ENCODE assay signal across 27 mouse cellular contexts in genomic region chr1:129887861-129888260, GRCm38 (mm10).
DNase-seq lines count a peak whose midpoint lies in the region; ATAC-seq and TF ChIP-seq lines count a peak whose summit lies in the region.
"Had no signal": no experiment of that assay in that cellular context is flagged by ENCODE, and none has a peak within 500 bp of the region (broad histone marks: within the 10 kb centered on the region; RNA-seq: fewer than 3 reads in every experiment).

No protein-coding gene starts in this region.

- H3K27me3 ChIP-seq in forebrain, embryonic 15.5 days: no peaks in the 10 kb centered on the region
- H3K27me3 ChIP-seq in forebrain, embryonic 12.5 days: no peaks in the 10 kb centered on the region
- H3K27me3 ChIP-seq in hindbrain, embryonic 14.5 days (ENCODE audit: control insufficient read depth, insufficient read depth, low read length): no peaks in the 10 kb centered on the region
- H3K27me3 ChIP-seq in hindbrain, embryonic 16.5 days (replicated peaks; ENCODE audit: control insufficient read depth, insufficient read depth, low read length): no peaks in the 10 kb centered on the region
- H3K27me3 ChIP-seq in liver, adult 2 months (ENCODE audit: control insufficient read depth, insufficient read depth, low read length): no peaks in the 10 kb centered on the region
- H3K27me3 ChIP-seq: embryonic facial prominence, embryonic 12.5 days; hindbrain, embryonic 13.5 days; limb, embryonic 13.5 days; liver, embryonic 13.5 days; megakaryocyte, embryonic 14.5 days; midbrain, embryonic 13.5 days had no signal

- no peak for TF ChIP-seq CTCF in liver, adult 2 months (IDR thresholded peaks at IDR 0.05; ENCODE audit: low read depth, low read length)

- 30% methylated on average over 1 of the region's 1 CpGs for WGBS in forebrain, embryonic 15.5 days
- WGBS in forebrain, embryonic 12.5 days: 63% methylated on average over 1 of the region's 1 CpGs
- 58% methylated on average over 1 of the region's 1 CpGs for WGBS in hindbrain, embryonic 14.5 days
- WGBS in hindbrain, embryonic 16.5 days: 50% methylated on average over 1 of the region's 1 CpGs
- WGBS in liver, adult 2 months: 28% methylated on average over 1 of the region's 1 CpGs

- H3K4me1 ChIP-seq in forebrain, embryonic 15.5 days: no peaks in the 10 kb centered on the region
- H3K4me1 ChIP-seq in forebrain, embryonic 12.5 days: no peaks in the 10 kb centered on the region
- H3K4me1 ChIP-seq in hindbrain, embryonic 14.5 days (replicated peaks; ENCODE audit: control insufficient read depth, insufficient read depth, low read length): no peaks in the 10 kb centered on the region
- H3K4me1 ChIP-seq in hindbrain, embryonic 16.5 days (ENCODE audit: control insufficient read depth, insufficient read depth, low read depth, low read length): no peaks in the 10 kb centered on the region
- H3K4me1 ChIP-seq in liver, adult 2 months (ENCODE audit: control insufficient read depth, insufficient read depth, low read length): no peaks in the 10 kb centered on the region
- H3K4me1 ChIP-seq: embryonic facial prominence, embryonic 12.5 days; hindbrain, embryonic 13.5 days; limb, embryonic 13.5 days; liver, embryonic 13.5 days; megakaryocyte, embryonic 14.5 days; midbrain, embryonic 13.5 days had no signal

- peak; percentile 63; the same call in 1 of the 2 replicates for ATAC-seq in forebrain, embryonic 15.5 days (replicated peaks)
- ATAC-seq in forebrain, embryonic 12.5 days (ENCODE audit: low FRiP score): no peak
- no peak for ATAC-seq in hindbrain, embryonic 14.5 days (ENCODE audit: low FRiP score)
- no peak for ATAC-seq in hindbrain, embryonic 16.5 days
- no peak for ATAC-seq in CD4-positive, CD25-positive, alpha-beta regulatory T cell, adult 4 months
- ATAC-seq: activated CD4-positive, CD25-positive, alpha-beta regulatory T cell, adult 4 months; lung, postnatal 0 days; midbrain, embryonic 13.5 days had no signal

- TF ChIP-seq POLR2A in liver, adult 2 months (IDR thresholded peaks at IDR 0.05; ENCODE audit: extremely low read depth, insufficient read depth, low read length): no peak

- H3K4me3 ChIP-seq in forebrain, embryonic 15.5 days: no peak overlapping the region
- H3K4me3 ChIP-seq in forebrain, embryonic 12.5 days (replicated peaks): no peak overlapping the region
- no peak overlapping the region for H3K4me3 ChIP-seq in hindbrain, embryonic 14.5 days (replicated peaks; ENCODE audit: low read length)
- no peak overlapping the region for H3K4me3 ChIP-seq in hindbrain, embryonic 16.5 days (ENCODE audit: low read length)
- H3K4me3 ChIP-seq in liver, adult 2 months (ENCODE audit: insufficient read depth, low read depth, low read length): no peak overlapping the region
- H3K4me3 ChIP-seq: embryonic facial prominence, embryonic 12.5 days; hindbrain, embryonic 13.5 days; limb, embryonic 13.5 days; liver, embryonic 13.5 days; megakaryocyte, embryonic 14.5 days; midbrain, embryonic 13.5 days had no signal

- H3K79me2 ChIP-seq in liver, adult 2 months (ENCODE audit: control insufficient read depth, insufficient read depth, low read length): no peaks in the 10 kb centered on the region

- no peak overlapping the region for H3K4me2 ChIP-seq in forebrain, embryonic 15.5 days (replicated peaks)
- H3K4me2 ChIP-seq in forebrain, embryonic 12.5 days: no peak overlapping the region
- no peak overlapping the region for H3K4me2 ChIP-seq in hindbrain, embryonic 14.5 days (replicated peaks)
- no peak overlapping the region for H3K4me2 ChIP-seq in hindbrain, embryonic 16.5 days (ENCODE audit: low read length)
- H3K4me2 ChIP-seq: embryonic facial prominence, embryonic 12.5 days; hindbrain, embryonic 13.5 days; limb, embryonic 13.5 days; liver, embryonic 13.5 days; midbrain, embryonic 13.5 days had no signal

- peak; percentile 35 for DNase-seq in hindbrain, embryonic 14.5 days (ENCODE audit: low spot score)
- DNase-seq in liver, adult 2 months (ENCODE audit: extremely low read depth, low read depth, low spot score): peak; percentile 21
- DNase-seq in liver (no peak), NIH3T3 (ENCODE audit: low read depth) (peak; percentile 18)
- DNase-seq: adrenal gland, adult 2 months; adrenal gland, postnatal 36 days; cerebellum, adult 8-10 months; cerebellum, postnatal 25 days; embryo, embryonic 11 days; kidney, postnatal 25 days; liver, embryonic 13.5 days; lung, adult 18-20 months; lung, postnatal 4 days; right cerebral cortex, postnatal 4 days; thymus, adult 2 months; thymus, postnatal 36 days had no signal

- H3K9me3 ChIP-seq in forebrain, embryonic 15.5 days: no peaks in the 10 kb centered on the region
- H3K9me3 ChIP-seq in forebrain, embryonic 12.5 days: no peaks in the 10 kb centered on the region
- no peaks in the 10 kb centered on the region for H3K9me3 ChIP-seq in hindbrain, embryonic 14.5 days (ENCODE audit: control insufficient read depth, low read length)
- no peaks in the 10 kb centered on the region for H3K9me3 ChIP-seq in hindbrain, embryonic 16.5 days (ENCODE audit: control insufficient read depth, low read length)
- H3K9me3 ChIP-seq: embryonic facial prominence, embryonic 12.5 days; hindbrain, embryonic 13.5 days; limb, embryonic 13.5 days; liver, embryonic 13.5 days; midbrain, embryonic 13.5 days had no signal

- H3K9ac ChIP-seq in forebrain, embryonic 15.5 days (replicated peaks): no peak overlapping the region
- no peak overlapping the region for H3K9ac ChIP-seq in forebrain, embryonic 12.5 days
- no peak overlapping the region for H3K9ac ChIP-seq in hindbrain, embryonic 14.5 days
- no peak overlapping the region for H3K9ac ChIP-seq in hindbrain, embryonic 16.5 days (ENCODE audit: low read depth, low read length)
- H3K9ac ChIP-seq in liver, adult 2 months (ENCODE audit: low read depth, low read length): no peak overlapping the region
- H3K9ac ChIP-seq: embryonic facial prominence, embryonic 12.5 days; hindbrain, embryonic 13.5 days; limb, embryonic 13.5 days; liver, embryonic 13.5 days; midbrain, embryonic 13.5 days had no signal

- H3K27ac ChIP-seq in forebrain, embryonic 15.5 days (replicated peaks): no peak overlapping the region
- no peak overlapping the region for H3K27ac ChIP-seq in forebrain, embryonic 12.5 days
- no peak overlapping the region for H3K27ac ChIP-seq in hindbrain, embryonic 14.5 days
- no peak overlapping the region for H3K27ac ChIP-seq in hindbrain, embryonic 16.5 days (ENCODE audit: low read depth, low read length)
- no peak overlapping the region for H3K27ac ChIP-seq in liver, adult 2 months (replicated peaks; ENCODE audit: insufficient read depth, low read depth, low read length)
- H3K27ac ChIP-seq: embryonic facial prominence, embryonic 12.5 days; hindbrain, embryonic 13.5 days; limb, embryonic 13.5 days; liver, embryonic 13.5 days; midbrain, embryonic 13.5 days had no signal

- no peaks in the 10 kb centered on the region for H3K36me3 ChIP-seq in forebrain, embryonic 15.5 days
- no peaks in the 10 kb centered on the region for H3K36me3 ChIP-seq in forebrain, embryonic 12.5 days (replicated peaks)
- H3K36me3 ChIP-seq in hindbrain, embryonic 14.5 days (replicated peaks; ENCODE audit: control insufficient read depth, insufficient read depth): no peaks in the 10 kb centered on the region
- no peaks in the 10 kb centered on the region for H3K36me3 ChIP-seq in hindbrain, embryonic 16.5 days (ENCODE audit: control insufficient read depth, insufficient read depth, low read length)
- no peaks in the 10 kb centered on the region for H3K36me3 ChIP-seq in liver, adult 2 months (ENCODE audit: control insufficient read depth, insufficient read depth, low read length)
- H3K36me3 ChIP-seq: embryonic facial prominence, embryonic 12.5 days; hindbrain, embryonic 13.5 days; limb, embryonic 13.5 days; liver, embryonic 13.5 days; midbrain, embryonic 13.5 days had no signal
